Mouse (Mus musculus): ENCODE measurements around the gene Dhx33. TPM values are rescaled to one million over a fixed set of nuclear protein-coding genes. Genes with fewer than 3 reads are reported as not detected.
A peak's percentile ranks its signal among the peaks of the same experiment; 100 is the strongest.

Dhx33 gene
- polyA plus RNA-seq, 1 experiment = 22.1 TPM

- H3K4me3 ChIP-seq (replicated peaks; ENCODE audit: insufficient read depth, low read depth, low read length) = peak overlapping the region; percentile 66
- TF ChIP-seq CTCF (IDR thresholded peaks at IDR 0.05; ENCODE audit: borderline replicate concordance, insufficient read depth, low read depth, low read length) (no peak), POLR2A (IDR thresholded peaks at IDR 0.05; ENCODE audit: borderline replicate concordance, insufficient read depth, low read length) (no peak)
Observed at GRCm38 (mm10) chr11:70969271-70969794, 34.9 kb downstream of the Dhx33 start.

GRCm38 (mm10) chr11:70964222-70964907, 39.9 kb downstream of the Dhx33 start:
- no peak overlapping the region for H3K4me3 ChIP-seq (replicated peaks; ENCODE audit: insufficient read depth, low read depth, low read length)
- H3K27ac ChIP-seq (ENCODE audit: insufficient read depth, low read length) = no peak overlapping the region
- DNase-seq = no peak
- WGBS = 80% methylated on average over 4 of the region's 4 CpGs
- H3K27me3 ChIP-seq (ENCODE audit: control insufficient read depth, insufficient read depth, low read length) = no peaks in the 10 kb centered on the region
- H3K4me1 ChIP-seq (ENCODE audit: control insufficient read depth, insufficient read depth, low read length) = peaks cover 3% of the 10 kb centered on the region; the same call in 1 of the 2 replicates
- TF ChIP-seq CTCF (IDR thresholded peaks at IDR 0.05; ENCODE audit: borderline replicate concordance, insufficient read depth, low read depth, low read length) = no peak
- no peak for TF ChIP-seq POLR2A (IDR thresholded peaks at IDR 0.05; ENCODE audit: borderline replicate concordance, insufficient read depth, low read length)

More at GRCm38 (mm10) chr11:70969271-70969794, 34.9 kb downstream of the Dhx33 start:
- under 1% methylated on average over 25 of the region's 25 CpGs for WGBS
- Histone ChIP-seq H3K27me3 (ENCODE audit: control insufficient read depth, insufficient read depth, low read length) (no peaks in the 10 kb centered on the region), H3K4me1 (ENCODE audit: control insufficient read depth, insufficient read depth, low read length) (peaks cover 6% of the 10 kb centered on the region; the same call in 1 of the 2 replicates), H3K27ac (ENCODE audit: insufficient read depth, low read length) (peak overlapping the region; percentile 65)
- no peak for DNase-seq

GRCm38 (mm10) chr11:70960786-70961554, 43.3 kb downstream of the Dhx33 start:
- Histone ChIP-seq H3K4me1 (ENCODE audit: control insufficient read depth, insufficient read depth, low read length) (no peaks in the 10 kb centered on the region), H3K4me3 (replicated peaks; ENCODE audit: insufficient read depth, low read depth, low read length) (no peak overlapping the region), H3K27ac (ENCODE audit: insufficient read depth, low read length) (no peak overlapping the region), H3K27me3 (ENCODE audit: control insufficient read depth, insufficient read depth, low read length) (no peaks in the 10 kb centered on the region)
- no peak for DNase-seq
- no peak for TF ChIP-seq CTCF (IDR thresholded peaks at IDR 0.05; ENCODE audit: borderline replicate concordance, insufficient read depth, low read depth, low read length)
- TF ChIP-seq POLR2A (IDR thresholded peaks at IDR 0.05; ENCODE audit: borderline replicate concordance, insufficient read depth, low read length) = no peak
- 83% methylated on average over 5 of the region's 5 CpGs for WGBS

GRCm38 (mm10) chr11:70954711-70955110, 49.5 kb downstream of the Dhx33 start:
- WGBS = 90% methylated on average over 4 of the region's 4 CpGs
- no peak for TF ChIP-seq POLR2A (IDR thresholded peaks at IDR 0.05; ENCODE audit: borderline replicate concordance, insufficient read depth, low read length)
- no peak for TF ChIP-seq CTCF (IDR thresholded peaks at IDR 0.05; ENCODE audit: borderline replicate concordance, insufficient read depth, low read depth, low read length)
- H3K4me1 ChIP-seq (ENCODE audit: control insufficient read depth, insufficient read depth, low read length) = no peaks in the 10 kb centered on the region
- H3K4me3 ChIP-seq (replicated peaks; ENCODE audit: insufficient read depth, low read depth, low read length) = no peak overlapping the region
- no peak overlapping the region for H3K27ac ChIP-seq (ENCODE audit: insufficient read depth, low read length)
- H3K27me3 ChIP-seq (ENCODE audit: control insufficient read depth, insufficient read depth, low read length) = no peaks in the 10 kb centered on the region
- DNase-seq = no peak

- no peak for TF ChIP-seq CTCF (IDR thresholded peaks at IDR 0.05; ENCODE audit: borderline replicate concordance, insufficient read depth, low read depth, low read length)
- no peak for TF ChIP-seq POLR2A (IDR thresholded peaks at IDR 0.05; ENCODE audit: borderline replicate concordance, insufficient read depth, low read length)
- 88% methylated on average over 4 of the region's 4 CpGs for WGBS
- DNase-seq = no peak
- H3K27me3 ChIP-seq (ENCODE audit: control insufficient read depth, insufficient read depth, low read length) = no peaks in the 10 kb centered on the region
- no peaks in the 10 kb centered on the region for H3K4me1 ChIP-seq (ENCODE audit: control insufficient read depth, insufficient read depth, low read length)
- no peak overlapping the region for H3K27ac ChIP-seq (ENCODE audit: insufficient read depth, low read length)
- no peak overlapping the region for H3K4me3 ChIP-seq (replicated peaks; ENCODE audit: insufficient read depth, low read depth, low read length)
Observed at GRCm38 (mm10) chr11:70944935-70945817, 59.1 kb downstream of the Dhx33 start.

- 71% methylated on average over 7 of the region's 7 CpGs for WGBS
- H3K27me3 ChIP-seq (ENCODE audit: control insufficient read depth, insufficient read depth, low read length) = no peaks in the 10 kb centered on the region
- H3K4me1 ChIP-seq (ENCODE audit: control insufficient read depth, insufficient read depth, low read length) = no peaks in the 10 kb centered on the region
- no peak overlapping the region for H3K4me3 ChIP-seq (replicated peaks; ENCODE audit: insufficient read depth, low read depth, low read length)
- peak; percentile 9 to 19 for DNase-seq
- TF ChIP-seq CTCF (IDR thresholded peaks at IDR 0.05; ENCODE audit: borderline replicate concordance, insufficient read depth, low read depth, low read length) = no peak
- no peak for TF ChIP-seq POLR2A (IDR thresholded peaks at IDR 0.05; ENCODE audit: borderline replicate concordance, insufficient read depth, low read length)
- H3K27ac ChIP-seq (ENCODE audit: insufficient read depth, low read length) = no peak overlapping the region
Observed at GRCm38 (mm10) chr11:70943651-70944050, 60.6 kb downstream of the Dhx33 start.

- Histone ChIP-seq H3K4me3 (replicated peaks; ENCODE audit: insufficient read depth, low read depth, low read length) (no peak overlapping the region), H3K27me3 (ENCODE audit: control insufficient read depth, insufficient read depth, low read length) (no peaks in the 10 kb centered on the region), H3K27ac (ENCODE audit: insufficient read depth, low read length) (no peak overlapping the region), H3K4me1 (ENCODE audit: control insufficient read depth, insufficient read depth, low read length) (no peaks in the 10 kb centered on the region)
- WGBS = 88% methylated on average over 1 of the region's 1 CpGs
- no peak for DNase-seq
- no peak for TF ChIP-seq POLR2A (IDR thresholded peaks at IDR 0.05; ENCODE audit: borderline replicate concordance, insufficient read depth, low read length)
- no peak for TF ChIP-seq CTCF (IDR thresholded peaks at IDR 0.05; ENCODE audit: borderline replicate concordance, insufficient read depth, low read depth, low read length)
Observed at GRCm38 (mm10) chr11:70942596-70942995, 61.6 kb downstream of the Dhx33 start.
